Mouse (Mus musculus) brain, embryonic 14.5 days (tissue): Measurements from ENCODE around the gene Pigv.

Experiments
- CTCF ChIP-seq: fragments of 200-500 bp; IDR thresholded peaks from 2 replicates; pipeline ENCODE4 v1.5.1; 2012; ENCODE audit warnings: inconsistent platforms, mild to moderate bottlenecking, moderate library complexity, borderline replicate concordance; ENCODE audit not compliant: insufficient read depth, insufficient read length; ENCODE audit errors: extremely low read depth
- POLR2A ChIP-seq: fragments of 200-500 bp; IDR thresholded peaks from 2 replicates; pipeline ENCODE4 v1.6.1; 2012; ENCODE audit warnings: mild to moderate bottlenecking, inconsistent platforms, borderline replicate concordance; ENCODE audit not compliant: poor library complexity, insufficient read depth, insufficient read length, severe bottlenecking; ENCODE audit errors: extremely low read depth

GRCm38 (mm10) chr4:133630326-133630920 lies 42.0 kb downstream of the Pigv start:
- TF ChIP-seq CTCF (no peak), POLR2A (no peak)
